Mouse (Mus musculus) adrenal gland, postnatal 10 days (tissue): Measurements from ENCODE around the gene Aldh5a1. TPM values are rescaled to one million over a fixed set of nuclear protein-coding genes. Genes with fewer than 3 reads are reported as not detected.

ENCODE experiments used
- DNase-seq: peaks from one replicate; pipeline ENCODE4 v3.0.0; 2021; ENCODE audit warnings: mixed read lengths
- total RNA-seq, 2 experiments: library from RNA; stranded (reverse); gene quantifications; 2 replicates each; pipeline ENCODE4 v1.2.3; 2021

Aldh5a1 gene
- total RNA-seq, 2 experiments from 2014 or later, result 16.6 to 19.7 TPM

DNA sequence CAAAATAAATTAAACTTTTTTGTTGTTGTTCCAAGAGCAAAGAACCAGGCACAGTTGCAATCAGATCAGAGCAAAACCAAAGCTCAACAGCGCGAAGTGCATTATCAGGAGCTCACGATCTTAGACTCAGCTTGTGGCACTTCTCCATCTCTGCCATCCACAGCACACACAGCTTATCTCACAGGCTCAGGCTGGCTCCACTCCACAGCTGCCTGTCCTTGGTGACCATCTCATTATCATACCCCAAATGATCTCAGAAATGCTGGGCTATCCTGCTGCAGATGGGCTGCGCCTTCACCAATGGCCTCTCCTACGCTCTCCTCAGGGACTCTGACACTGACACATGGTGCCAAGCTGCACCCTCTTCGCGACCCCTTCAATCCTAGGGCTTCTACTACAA, 4.3 kb downstream of the Aldh5a1 start:
- DNase-seq, result no peak

DNA sequence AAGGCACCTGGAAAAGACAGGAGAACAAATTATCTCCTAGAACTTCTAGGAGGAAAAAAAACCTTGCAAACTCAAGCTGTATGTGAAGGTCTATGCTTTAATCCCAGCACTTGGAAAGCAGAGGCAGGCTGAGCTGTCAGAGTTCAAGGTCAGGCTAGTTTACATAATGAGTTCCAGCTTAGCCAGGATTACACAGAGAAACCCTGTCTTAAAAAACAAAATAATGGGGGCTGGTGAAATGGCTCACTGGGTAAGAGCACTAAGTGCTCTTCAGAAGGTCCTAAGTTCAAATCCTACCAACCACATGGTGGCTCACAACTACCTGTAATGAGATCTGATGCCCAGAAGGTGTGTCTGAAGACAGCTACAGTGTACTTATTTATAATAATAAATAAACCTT, 6.9 kb downstream of the Aldh5a1 start:
- no peak for DNase-seq

DNA sequence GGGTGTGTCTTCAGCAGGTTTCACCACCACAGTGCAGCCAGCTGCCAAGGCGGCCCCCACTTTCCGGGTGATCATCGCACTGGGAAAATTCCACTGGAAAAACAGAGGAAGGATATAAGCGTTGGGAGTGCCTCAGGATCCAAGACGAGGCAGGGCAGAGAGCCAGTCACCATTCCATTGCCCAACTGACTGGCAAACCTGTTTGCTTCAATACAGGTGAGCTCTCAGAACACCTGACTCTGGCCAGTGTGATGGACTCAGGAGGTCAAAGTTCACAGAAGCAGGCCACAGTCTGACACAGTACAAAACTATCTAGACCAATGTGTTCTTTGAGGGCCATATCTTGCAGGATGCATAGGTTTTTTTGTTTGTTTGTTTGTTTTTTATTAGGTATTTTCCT, 13.5 kb downstream of the Aldh5a1 start:
- no peak for DNase-seq

DNA sequence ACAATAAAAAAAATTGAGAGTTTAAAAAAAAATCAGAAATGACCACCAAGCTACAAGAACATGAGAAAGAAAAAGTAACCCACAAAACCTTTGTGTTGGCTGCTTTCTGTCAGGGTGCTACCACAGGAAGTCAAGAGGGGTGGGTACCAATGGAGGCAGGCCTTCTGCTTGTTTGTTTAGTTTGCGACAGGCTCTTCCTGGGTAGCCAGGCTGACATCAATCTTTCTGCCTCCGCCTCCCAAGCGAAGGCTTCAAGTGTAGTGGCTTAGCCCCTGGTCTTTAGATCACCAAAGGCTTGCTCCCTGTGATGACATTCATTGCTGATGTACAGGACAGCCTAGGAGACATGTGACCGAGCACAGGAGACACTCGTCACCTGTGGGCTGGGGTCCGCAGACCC, 16.2 kb downstream of the Aldh5a1 start:
- no peak for DNase-seq

DNA sequence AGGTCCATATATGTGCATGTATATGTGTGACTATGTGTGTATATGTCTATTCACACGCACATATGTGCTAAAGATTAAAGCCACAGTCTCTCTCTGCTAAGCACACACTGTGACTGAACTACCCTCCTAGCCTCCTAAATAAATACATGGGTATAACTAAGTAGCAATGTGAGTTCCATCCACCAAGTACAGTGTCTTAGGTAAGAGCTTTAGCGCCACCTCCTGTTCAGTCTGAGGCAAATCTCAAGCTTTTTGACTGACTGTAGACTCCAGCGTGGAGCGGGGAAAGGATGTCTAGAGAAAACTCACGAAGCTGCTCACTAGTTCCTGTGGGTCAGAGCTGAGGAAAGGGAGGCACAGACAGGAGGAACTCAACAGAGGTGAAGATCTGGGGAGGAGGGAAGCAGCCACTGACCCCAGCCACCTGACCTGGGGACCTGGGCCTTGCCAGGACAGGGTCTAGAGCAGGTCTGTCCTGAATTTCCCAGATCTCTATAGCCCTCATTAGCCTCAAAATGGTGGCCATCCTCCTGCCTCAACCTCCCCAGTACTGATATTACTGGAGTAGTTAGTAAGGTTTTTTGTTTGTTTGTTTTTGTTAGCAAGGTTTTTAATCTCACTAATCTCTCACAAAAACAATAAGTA, 17.0 kb downstream of the Aldh5a1 start:
- peak; percentile 65 for DNase-seq

DNA sequence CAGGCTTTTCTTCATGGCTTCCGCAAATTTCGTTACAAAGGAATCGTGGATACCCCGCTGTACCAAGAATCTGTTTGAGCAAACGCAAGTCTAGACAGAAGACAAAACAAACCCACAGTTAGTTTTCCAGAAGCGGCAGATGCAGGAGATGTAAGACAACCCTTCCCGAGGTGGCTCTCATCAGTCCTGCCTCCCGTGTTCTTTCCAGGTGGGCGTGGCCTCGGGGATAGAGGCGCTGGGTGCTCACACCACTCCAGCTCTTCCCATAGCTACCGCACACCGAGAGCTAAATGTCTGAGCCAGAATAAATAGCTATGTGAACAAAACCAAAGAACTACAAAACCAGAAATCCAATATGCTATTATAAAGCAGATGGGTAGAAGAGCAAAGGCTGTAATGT, 21.6 kb downstream of the Aldh5a1 start:
- DNase-seq, result no peak

DNA sequence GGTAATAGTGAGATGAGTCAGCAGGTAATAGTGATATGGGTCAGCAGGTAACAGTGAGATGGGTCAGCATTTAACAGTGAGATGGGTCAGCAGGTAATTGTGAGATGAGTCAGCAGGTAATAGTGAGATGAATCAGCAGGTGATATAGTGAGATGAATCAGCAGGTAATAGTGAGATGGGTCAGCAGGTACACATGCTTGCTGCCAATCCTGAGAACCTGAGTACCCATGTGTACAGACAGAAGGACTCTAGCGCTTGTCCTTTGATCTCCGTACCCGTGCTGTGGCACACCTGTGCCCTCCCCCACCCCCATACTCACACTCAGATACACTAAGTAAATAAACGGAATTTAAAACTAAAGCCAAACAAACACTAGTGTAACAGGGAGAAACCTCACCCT, 22.5 kb downstream of the Aldh5a1 start:
- DNase-seq, result no peak

DNA sequence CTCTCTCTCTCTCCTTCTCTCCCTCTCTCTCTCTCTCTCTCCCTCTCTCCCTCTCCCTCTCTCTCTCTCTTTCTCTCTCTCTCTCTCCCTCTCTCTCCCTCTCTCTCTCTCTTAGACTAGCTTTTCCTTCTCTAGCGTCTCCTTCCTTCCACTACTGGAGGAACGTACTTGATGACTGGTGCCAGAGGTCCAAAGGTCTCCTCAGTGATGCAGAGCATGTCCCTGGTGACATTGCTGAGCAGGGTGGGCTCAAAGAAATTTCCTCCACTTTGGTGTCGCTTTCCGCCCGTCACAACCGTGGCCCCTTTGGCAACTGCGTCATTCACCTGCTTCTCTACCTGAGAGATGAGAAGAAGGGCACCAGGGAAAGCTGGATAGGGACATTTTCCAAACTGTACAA, 23.9 kb downstream of the Aldh5a1 start:
- DNase-seq, result no peak

DNA sequence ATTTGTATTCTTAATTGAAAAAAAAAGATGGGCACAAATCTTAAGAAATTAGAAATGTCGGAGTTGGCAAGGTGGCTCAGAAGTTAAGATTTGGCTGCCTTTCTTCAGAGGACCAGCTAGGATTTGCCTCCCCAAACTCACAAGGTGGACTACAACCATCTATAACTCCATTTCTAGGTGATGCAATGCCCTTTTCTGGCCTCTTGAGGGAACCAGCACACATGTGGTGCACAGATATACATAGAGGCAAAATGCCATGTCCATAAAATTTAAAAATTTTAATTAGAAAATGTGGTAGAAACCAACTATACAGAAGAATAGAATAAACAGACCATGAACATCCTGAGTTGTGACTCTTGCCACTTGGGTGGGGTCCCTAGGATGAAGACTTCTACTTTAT, 28.3 kb downstream of the Aldh5a1 start:
- no peak for DNase-seq

DNA sequence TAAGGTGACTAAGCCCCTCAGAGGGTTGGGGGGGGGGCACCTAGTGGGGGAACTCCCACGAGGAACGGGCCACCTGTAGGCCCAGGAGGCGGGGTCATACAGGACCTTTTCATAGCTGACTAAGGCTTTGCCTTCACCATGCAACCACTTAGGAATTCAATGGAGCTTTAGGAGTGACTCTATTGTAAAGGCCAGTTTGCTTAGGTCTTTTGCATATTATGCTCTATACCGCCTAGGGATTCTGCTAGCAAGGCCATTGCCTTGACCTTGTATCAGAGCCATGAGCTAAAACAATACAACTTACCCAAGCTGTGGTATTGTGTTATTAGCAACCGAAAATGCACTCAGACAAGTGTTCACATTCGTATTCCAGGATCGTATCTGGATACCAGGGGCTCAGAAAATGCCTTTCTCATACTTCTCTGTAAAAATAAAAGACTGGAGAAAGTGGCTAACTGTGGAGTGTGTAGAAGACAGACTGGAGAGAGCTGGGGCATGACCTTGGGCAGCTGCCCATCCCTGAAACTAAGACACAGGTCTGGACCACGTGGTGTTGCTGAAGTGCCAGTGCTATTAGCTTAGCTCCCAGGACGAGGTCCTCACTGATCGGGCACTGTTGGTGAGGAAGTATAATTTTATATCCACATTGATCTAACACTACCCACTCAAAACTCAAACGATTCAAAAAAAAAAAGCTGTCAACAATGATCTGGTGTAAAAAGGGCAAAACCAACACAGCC, 30.5 kb downstream of the Aldh5a1 start:
- DNase-seq, result peak; percentile 40

DNA sequence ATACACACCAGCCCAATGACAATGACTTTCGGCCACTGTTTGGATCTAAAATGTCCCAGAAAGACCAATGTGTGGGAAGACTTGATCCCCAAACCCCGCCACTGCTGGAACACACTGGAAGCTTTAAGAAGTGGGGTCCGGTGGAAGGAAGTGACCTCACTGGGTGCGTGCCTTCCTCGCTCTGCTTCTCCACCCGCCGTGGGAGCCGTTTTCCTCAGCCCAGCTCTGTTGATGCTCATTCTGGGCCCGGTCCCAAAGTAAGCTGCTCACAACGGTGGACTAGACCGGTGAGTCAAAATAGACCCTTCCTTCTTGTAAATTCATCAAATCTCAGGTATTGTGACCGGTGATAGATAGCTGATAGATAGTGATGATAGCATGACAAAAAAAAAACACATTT, 32.0 kb downstream of the Aldh5a1 start:
- DNase-seq, result no peak

DNA sequence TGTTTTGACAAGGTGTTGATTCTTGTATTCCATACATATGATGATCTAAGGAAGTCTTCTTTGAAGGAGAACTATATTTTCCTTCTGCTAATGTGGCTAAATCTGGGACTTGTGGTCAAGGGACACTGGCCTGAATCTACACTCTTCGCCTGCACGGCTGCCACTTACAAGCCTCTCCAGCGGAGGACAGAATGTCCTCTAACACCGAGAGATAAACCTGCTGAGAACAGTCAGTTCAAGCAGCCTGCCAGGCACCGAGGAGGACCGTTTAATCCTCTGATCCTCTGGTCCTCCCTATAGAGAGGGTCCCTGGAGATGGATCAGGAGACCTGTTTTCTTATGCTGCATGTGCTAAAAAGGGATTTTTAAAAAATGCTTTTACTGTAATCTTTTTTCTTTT, 34.0 kb downstream of the Aldh5a1 start:
- DNase-seq, result no peak

DNA sequence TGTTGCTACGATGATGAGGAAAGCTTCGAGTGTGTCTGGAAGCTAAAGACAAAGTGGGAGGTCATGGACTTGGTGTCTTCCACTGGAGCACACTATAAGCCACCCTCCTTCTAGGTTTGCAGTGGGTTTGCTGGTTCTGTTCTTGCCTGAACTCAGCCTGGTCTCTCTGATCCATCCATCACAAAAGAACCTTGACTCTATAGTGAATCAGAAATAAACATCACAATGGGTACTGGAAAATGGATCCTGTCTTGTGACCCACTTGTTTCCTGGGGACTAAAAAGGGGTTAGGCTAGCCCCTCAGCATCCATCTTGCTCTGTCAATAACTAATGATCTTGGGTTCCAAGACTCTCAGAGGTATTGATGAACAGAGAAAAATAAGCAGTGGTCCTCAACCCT, 35.5 kb downstream of the Aldh5a1 start:
- DNase-seq, result no peak

DNA sequence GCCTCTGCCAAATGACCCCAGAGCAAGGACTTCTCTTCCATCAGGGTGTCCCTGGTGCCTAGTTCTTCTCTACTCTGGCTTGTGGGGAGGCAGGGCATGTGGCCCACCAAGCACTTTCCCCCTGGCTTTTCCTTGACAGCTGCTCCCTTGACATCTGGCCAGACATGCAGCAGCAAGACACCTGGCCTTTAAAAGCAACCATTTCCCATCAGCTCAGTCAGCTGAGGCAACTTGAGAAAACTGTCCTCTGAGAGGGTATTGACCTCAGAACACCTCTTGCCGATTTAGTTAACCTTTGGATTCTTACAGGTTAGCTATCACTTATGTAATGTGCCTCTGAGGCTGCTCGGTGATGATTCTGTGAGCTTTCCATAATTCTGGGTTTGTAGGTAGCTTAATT, 43.6 kb downstream of the Aldh5a1 start:
- no peak for DNase-seq

DNA sequence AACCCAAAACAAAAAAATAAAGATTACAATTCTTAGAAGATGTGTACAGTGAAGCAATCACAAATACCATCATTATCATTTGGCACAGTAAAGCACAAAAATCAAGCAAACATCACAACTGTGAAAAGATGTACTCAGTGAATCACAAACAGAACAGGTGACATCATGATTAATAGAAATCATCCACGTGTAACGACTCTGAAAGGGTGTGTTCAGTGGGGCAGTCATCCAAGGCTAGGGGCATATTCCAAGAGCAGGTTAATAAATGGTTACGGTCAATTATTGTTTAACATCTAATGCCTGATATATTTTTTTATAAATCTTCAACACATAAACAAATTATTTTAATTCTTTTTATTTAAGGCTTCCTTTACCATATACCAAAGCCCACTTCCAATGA, 44.9 kb downstream of the Aldh5a1 start:
- DNase-seq, result no peak

DNA sequence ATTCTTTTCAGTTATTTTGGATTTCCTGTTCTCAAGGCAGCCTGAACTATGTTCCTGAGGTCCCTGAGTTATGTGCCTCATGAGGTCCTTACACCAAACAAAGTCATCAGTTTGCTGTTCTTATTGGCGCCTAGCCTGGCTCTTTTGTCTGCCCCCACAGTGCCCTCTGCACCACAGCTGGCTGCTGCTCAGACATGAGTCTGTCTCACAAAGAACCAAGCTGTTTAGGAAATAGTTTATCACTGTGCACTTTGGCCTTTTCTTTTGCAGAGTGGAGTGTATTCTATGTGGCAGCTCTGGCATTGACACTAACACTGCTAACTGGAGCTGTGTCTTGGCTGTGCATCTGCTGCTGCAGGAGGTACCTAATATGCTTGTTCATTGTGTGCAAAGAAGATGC, 47.9 kb downstream of the Aldh5a1 start:
- peak; percentile 15 for DNase-seq

DNA sequence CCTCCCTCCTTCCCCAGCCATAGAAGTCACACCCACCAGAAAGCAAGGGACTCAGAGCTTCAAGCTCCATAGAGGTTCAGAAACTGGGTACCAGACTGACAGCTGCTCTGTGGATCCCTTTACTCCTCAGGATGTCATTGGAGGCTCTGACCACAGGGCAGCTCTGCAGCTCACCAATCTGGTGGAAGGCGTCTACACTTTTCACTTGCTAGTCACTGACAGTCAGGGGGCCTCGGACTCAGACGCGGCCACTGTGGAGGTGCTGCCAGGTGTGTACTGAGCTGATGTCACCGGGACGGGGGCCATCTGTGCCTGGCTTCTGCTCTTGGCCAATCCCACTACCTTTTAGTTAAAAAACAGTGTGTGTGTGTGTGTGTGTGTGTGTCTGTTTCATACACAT, 55.0 kb downstream of the Aldh5a1 start:
- peak; percentile 37 for DNase-seq

DNA sequence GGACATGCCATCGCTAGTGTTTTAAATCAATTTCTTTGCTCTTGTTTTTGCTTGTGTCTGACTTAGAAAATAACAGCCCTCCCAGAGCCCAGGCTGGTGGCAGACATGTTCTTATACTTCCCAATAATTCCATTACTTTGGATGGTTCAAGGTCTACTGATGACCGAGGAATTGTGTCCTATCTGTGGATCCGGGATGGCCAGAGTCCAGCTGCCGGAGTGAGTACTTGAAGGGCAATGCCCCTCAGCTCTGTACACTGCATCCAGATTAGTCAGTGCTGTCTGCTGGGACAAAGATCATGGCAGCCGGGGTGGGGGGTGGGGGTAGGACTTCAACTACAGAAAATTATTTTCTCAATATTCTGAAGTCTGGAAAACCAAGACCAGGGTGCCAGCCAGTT, 56.8 kb downstream of the Aldh5a1 start:
- peak; percentile 20 for DNase-seq

DNA sequence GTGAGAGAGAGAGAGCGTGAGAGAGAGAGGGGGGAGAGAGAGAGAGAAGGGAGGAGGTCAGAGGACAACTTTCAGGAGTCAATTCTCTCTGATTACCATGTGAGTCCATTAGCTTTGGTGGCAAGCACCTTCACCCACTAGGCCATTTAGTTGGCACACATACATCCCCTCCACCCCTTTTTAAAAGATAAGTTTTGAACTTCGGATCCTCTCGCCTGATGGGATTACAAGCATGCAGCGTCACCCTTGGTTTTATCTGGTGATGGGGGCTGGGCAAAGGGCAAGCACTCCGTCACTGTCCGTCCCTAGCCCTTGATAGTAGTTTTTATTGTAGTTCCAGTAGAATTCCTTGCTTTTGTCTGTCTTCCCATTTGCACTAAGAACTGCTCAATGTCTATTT, 57.3 kb downstream of the Aldh5a1 start:
- no peak for DNase-seq

DNA sequence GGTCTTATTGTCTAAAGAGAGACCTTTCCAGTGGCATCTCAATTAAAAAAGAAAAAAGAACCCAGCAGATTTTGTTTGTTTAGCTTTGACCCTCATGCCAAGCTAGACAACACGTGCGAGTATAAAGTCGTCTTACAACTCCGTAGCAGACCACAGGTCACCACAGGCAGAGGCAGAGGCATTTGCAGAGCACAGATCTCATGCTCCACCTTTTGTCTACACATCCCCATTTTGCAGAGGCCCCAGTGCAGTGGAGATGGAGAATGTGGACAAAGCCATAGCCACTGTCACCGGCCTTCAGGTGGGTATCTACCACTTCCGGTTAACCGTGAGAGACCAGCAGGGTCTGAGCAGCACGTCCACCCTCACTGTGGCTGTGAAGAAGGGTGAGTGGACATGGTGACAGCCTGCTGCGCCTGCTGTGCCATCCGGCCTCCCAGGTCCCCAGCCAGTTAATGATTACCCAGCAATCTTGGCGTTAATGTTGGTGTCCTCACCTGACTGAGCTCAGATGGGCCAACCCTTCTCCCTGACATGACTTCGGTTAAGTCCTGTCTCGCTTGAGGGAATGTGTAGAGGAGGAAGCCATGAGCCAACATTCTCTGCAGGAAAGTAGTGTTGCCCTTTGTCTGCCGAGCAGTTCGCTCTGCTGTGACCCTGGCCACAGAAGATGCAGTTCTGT, 58.0 kb downstream of the Aldh5a1 start:
- DNase-seq, result no peak

DNA sequence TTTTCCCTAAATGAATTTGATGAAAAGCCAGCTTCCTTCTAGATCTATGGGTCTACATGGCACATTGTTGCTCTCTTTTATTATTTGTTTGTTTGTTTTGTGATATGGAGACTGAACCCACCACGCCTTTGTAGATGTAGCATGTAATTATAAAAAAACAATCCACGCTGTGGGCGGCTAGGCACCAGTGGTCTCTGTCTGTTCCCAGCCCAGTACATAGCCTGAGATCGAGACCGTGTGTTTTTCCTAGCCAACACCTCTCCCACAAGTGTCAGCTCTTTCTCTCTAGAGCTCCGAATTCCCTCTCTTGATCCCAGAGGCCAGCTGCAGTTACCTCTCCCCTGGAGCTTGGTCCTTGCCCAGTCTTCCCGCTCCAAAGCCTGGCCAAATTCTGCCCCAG, 69.2 kb downstream of the Aldh5a1 start:
- DNase-seq, result no peak

DNA sequence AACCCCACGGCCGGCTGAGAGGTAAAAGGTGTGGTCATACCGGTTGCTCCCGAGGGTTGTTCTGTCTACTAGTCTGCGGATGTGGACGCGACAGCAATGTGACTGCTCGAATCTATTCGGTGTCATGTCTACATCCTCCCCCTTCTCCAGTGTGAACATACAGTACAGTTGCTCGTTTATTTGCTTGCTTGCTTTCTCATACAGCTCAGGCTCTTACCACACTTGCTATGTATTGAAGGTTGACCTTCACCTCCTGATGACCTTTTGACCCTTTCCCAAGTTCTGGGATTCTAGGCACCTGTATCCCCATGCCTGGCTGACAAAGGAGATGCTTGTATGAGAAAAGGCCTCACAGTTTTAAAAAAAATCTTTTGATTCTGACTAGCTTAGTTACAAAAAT, 69.7 kb downstream of the Aldh5a1 start:
- no peak for DNase-seq
